Mouse (Mus musculus): ENCODE data around the gene Ankrd17.

DNA sequence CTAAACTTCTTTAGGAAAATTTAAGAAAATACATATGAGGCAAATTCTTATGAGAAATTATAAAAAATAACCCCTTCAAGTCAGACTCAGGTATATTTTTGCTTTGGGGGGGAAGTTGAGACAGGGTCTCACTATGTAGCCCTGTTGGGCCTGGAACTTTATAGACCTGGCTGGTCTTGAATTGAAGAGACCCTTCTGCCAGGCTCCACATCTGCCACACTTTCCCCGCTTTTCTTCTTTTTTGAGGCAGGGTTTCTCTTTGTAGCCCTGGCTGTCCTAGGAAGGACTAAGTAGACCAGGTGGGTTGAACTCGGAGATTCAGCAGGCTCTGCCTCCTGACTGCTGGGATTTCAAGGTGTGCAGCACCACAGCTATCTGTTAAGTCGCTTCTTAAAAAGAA is 139.7 kb downstream of the Ankrd17 start:
- TF ChIP-seq CTCF (IDR thresholded peaks at IDR 0.05; ENCODE audit: borderline replicate concordance, extremely low read depth, insufficient read depth, insufficient read length): no peak
- TF ChIP-seq POLR2A (IDR thresholded peaks at IDR 0.05; ENCODE audit: borderline replicate concordance, extremely low read depth, insufficient read depth, insufficient read length, poor library complexity, severe bottlenecking): no peak

Data from brain, embryonic 14.5 days (tissue).